Mouse (Mus musculus) kidney, postnatal 10 days (tissue): ENCODE measurements around the gene Pim1.

Source experiments
- DNase-seq: peaks from one replicate; pipeline ENCODE4 v3.0.0; 2021; ENCODE audit warnings: mixed read lengths

The Pim1 gene

GRCm38 (mm10) chr17:29467030-29467429 lies 23.5 kb upstream of the Pim1 start:
- DNase-seq = no peak

GRCm38 (mm10) chr17:29473466-29473865 lies 17.1 kb upstream of the Pim1 start:
- DNase-seq = no peak

- peak; percentile 37 for DNase-seq
Observed at GRCm38 (mm10) chr17:29474036-29474435, 16.5 kb upstream of the Pim1 start.

- no peak for DNase-seq
Observed at GRCm38 (mm10) chr17:29475142-29475541, 15.4 kb upstream of the Pim1 start.

- no peak for DNase-seq
Observed at GRCm38 (mm10) chr17:29476461-29476860, 14.1 kb upstream of the Pim1 start.

- no peak for DNase-seq
Observed at GRCm38 (mm10) chr17:29477357-29477756, 13.2 kb upstream of the Pim1 start.

GRCm38 (mm10) chr17:29478271-29478670 lies 12.3 kb upstream of the Pim1 start:
- DNase-seq = no peak

- no peak for DNase-seq
Observed at GRCm38 (mm10) chr17:29480256-29480655, 10.3 kb upstream of the Pim1 start.

- DNase-seq = no peak
Observed at GRCm38 (mm10) chr17:29482632-29483031, 7.9 kb upstream of the Pim1 start.

- DNase-seq = no peak
Observed at GRCm38 (mm10) chr17:29483282-29483681, 7.3 kb upstream of the Pim1 start.

GRCm38 (mm10) chr17:29484431-29484830 lies 6.1 kb upstream of the Pim1 start:
- DNase-seq = no peak

GRCm38 (mm10) chr17:29485336-29486233 lies 5.0 kb upstream of the Pim1 start:
- DNase-seq = no peak

GRCm38 (mm10) chr17:29488257-29488977 lies 2.1 kb upstream of the Pim1 start:
- no peak for DNase-seq

- peak; percentile 70 for DNase-seq
Observed at GRCm38 (mm10) chr17:29488978-29489970, 1.3 kb upstream of the Pim1 start.

GRCm38 (mm10) chr17:29489971-29490712 lies 411 bp upstream of the Pim1 start:
- peak; percentile 99 for DNase-seq

- DNase-seq = peak; percentile 78
Observed at GRCm38 (mm10) chr17:29491591-29492268, 1.2 kb downstream of the Pim1 start.

- peak; percentile 74 for DNase-seq
Observed at GRCm38 (mm10) chr17:29492269-29493191, 2.0 kb downstream of the Pim1 start.

GRCm38 (mm10) chr17:29493461-29493980 lies 3.0 kb downstream of the Pim1 start:
- DNase-seq = no peak

- DNase-seq = peak; percentile 19
Observed at GRCm38 (mm10) chr17:29494062-29494731, 3.6 kb downstream of the Pim1 start.
